Mouse (Mus musculus) heart, adult 2 months (tissue): ENCODE results near the gene Cisd3.

Experiments
- CTCF ChIP-seq: fragments of 200-600 bp; IDR thresholded peaks from 2 replicates; pipeline ENCODE4 v1.8.1; 2022; ENCODE audit warnings: antibody characterized with exemption, mild to moderate bottlenecking, moderate library complexity
- EP300 ChIP-seq: fragments of 200-500 bp; IDR thresholded peaks from 2 replicates; pipeline ENCODE4 v1.6.1; 2011; ENCODE audit warnings: low read depth, low read length, control low read depth; ENCODE audit not compliant: insufficient read depth
- POLR2A ChIP-seq: fragments of 200-500 bp; IDR thresholded peaks from 2 replicates; pipeline ENCODE4 v1.6.1; 2011; ENCODE audit warnings: mild to moderate bottlenecking, low read depth, low read length, control low read depth; ENCODE audit not compliant: insufficient read depth

GRCm38 (mm10) chr11:97654210-97654609, 31.4 kb upstream of the Cisd3 start:
- TF ChIP-seq CTCF (no peak), POLR2A (no peak), EP300 (no peak)
